Mouse (Mus musculus): ENCODE data around the gene Pdss2. TPM values are rescaled to one million over a fixed set of nuclear protein-coding genes. Genes with fewer than 3 reads are reported as not detected.
A peak's percentile ranks its signal among the peaks of the same experiment; 100 is the strongest.

Pdss2 gene
- polyA plus RNA-seq, 1 experiment = 3.7 TPM

DNA sequence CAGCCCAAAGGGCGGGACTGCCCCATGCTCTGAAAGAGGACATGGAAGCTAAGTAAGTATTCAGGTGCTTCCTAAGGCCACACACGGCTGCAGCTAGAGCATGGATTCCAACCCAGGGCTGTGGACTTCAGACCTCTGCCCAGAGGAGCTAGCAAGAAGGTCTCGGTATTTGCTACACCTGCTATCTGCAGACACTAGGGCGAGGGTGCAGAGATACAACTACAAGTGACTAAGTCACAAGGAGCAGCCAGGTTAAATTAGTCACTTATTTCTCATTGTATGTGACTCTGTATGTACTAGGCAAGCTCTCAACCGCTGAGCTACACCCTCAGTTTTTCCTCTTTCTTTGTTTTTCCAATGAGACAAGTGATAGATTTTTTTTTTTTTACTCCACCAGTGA lies 241.5 kb downstream of the Pdss2 start:
- Histone ChIP-seq H3K4me3 (ENCODE audit: control insufficient read depth, low read depth, low read length) (no peak overlapping the region), H3K36me3 (ENCODE audit: control insufficient read depth, insufficient read depth, low read length) (no peaks in the 10 kb centered on the region), H3K27me3 (ENCODE audit: control insufficient read depth, insufficient read depth, low read length) (no peaks in the 10 kb centered on the region), H3K4me1 (ENCODE audit: control insufficient read depth, insufficient read depth, low read length) (peaks cover 2% of the 10 kb centered on the region), H3K27ac (ENCODE audit: control insufficient read depth, insufficient read depth, low read depth, low read length) (no peak overlapping the region)
- TF ChIP-seq POLR2A (IDR thresholded peaks at IDR 0.05; ENCODE audit: control insufficient read depth, low read depth, low read length) (no peak), CTCF (IDR thresholded peaks at IDR 0.05; ENCODE audit: control insufficient read depth, insufficient read depth, insufficient replicate concordance, low read depth, low read length) (no peak)

DNA sequence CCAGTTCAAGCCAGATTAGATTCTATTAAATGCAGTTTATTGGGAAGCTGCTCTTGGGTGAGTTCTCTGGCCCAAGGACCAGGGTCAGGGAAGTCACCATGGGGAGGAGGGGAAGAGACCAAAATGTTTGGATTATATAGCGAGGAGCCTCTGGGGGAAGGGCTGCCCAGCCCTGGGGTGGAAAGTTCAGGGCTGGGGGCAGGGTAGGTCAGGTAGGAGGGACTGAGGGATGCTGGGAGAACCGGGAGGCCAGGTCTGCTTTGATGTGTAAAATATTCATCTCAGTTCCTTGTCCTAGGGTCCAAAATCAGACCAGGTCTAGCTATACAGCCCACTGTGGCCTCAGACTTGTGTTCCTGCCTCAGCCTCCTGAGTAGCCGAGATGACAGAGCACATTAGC lies 241.9 kb downstream of the Pdss2 start:
- no peak overlapping the region for H3K27ac ChIP-seq (ENCODE audit: control insufficient read depth, insufficient read depth, low read depth, low read length)
- no peaks in the 10 kb centered on the region for H3K36me3 ChIP-seq (ENCODE audit: control insufficient read depth, insufficient read depth, low read length)
- peaks cover 2% of the 10 kb centered on the region for H3K4me1 ChIP-seq (ENCODE audit: control insufficient read depth, insufficient read depth, low read length)
- no peak for TF ChIP-seq POLR2A (IDR thresholded peaks at IDR 0.05; ENCODE audit: control insufficient read depth, low read depth, low read length)
- no peak for TF ChIP-seq CTCF (IDR thresholded peaks at IDR 0.05; ENCODE audit: control insufficient read depth, insufficient read depth, insufficient replicate concordance, low read depth, low read length)
- no peak overlapping the region for H3K4me3 ChIP-seq (ENCODE audit: control insufficient read depth, low read depth, low read length)
- H3K27me3 ChIP-seq (ENCODE audit: control insufficient read depth, insufficient read depth, low read length) = no peaks in the 10 kb centered on the region

DNA sequence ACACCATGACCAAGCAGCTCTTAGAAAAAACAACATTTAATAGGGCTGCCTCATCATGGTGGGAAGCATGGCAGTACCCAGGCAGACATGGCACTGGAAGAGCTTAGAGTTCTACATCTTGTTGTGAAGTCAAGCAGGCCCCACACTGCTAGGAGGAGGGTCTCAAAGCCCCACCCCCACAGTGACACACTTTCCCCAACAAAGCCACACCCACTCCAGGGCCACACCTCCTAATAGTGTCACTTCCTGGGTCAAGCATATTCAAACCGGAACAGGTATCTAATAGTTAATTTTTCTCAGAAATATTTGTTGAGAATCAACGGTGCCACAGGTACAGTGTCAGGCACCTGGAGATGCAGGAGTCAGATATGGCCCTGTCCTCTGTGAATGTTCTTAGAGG lies 244.9 kb downstream of the Pdss2 start:
- H3K4me1 ChIP-seq (ENCODE audit: control insufficient read depth, insufficient read depth, low read length) = peaks cover 2% of the 10 kb centered on the region
- no peaks in the 10 kb centered on the region for H3K36me3 ChIP-seq (ENCODE audit: control insufficient read depth, insufficient read depth, low read length)
- no peaks in the 10 kb centered on the region for H3K27me3 ChIP-seq (ENCODE audit: control insufficient read depth, insufficient read depth, low read length)
- H3K4me3 ChIP-seq (ENCODE audit: control insufficient read depth, low read depth, low read length) = no peak overlapping the region
- no peak overlapping the region for H3K27ac ChIP-seq (ENCODE audit: control insufficient read depth, insufficient read depth, low read depth, low read length)
- TF ChIP-seq CTCF (IDR thresholded peaks at IDR 0.05; ENCODE audit: control insufficient read depth, insufficient read depth, insufficient replicate concordance, low read depth, low read length) = no peak
- no peak for TF ChIP-seq POLR2A (IDR thresholded peaks at IDR 0.05; ENCODE audit: control insufficient read depth, low read depth, low read length)

DNA sequence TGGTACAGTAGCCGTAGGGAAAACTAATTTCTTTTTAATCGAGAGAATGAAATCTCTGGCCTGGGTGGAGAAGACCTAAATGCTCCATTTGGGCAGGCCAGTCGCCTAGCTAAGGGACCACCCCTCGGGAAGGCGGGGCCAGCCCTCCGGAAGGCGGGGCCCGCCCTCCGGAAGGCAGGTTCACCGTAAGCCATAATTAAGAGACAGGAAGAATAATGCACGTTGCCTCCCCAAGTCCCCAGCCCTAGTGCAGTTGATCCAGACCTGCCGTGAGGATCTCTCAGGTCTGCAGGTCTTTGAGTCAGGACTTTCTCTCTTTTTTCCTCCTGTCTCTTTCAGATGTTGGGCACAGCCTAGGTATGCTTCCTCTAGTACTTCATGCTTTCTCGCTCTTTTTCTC lies 246.4 kb downstream of the Pdss2 start:
- no peak for TF ChIP-seq CTCF (IDR thresholded peaks at IDR 0.05; ENCODE audit: control insufficient read depth, insufficient read depth, insufficient replicate concordance, low read depth, low read length)
- no peak for TF ChIP-seq POLR2A (IDR thresholded peaks at IDR 0.05; ENCODE audit: control insufficient read depth, low read depth, low read length)
- peak overlapping the region; percentile 25 for H3K4me3 ChIP-seq (ENCODE audit: control insufficient read depth, low read depth, low read length)
- no peaks in the 10 kb centered on the region for H3K27me3 ChIP-seq (ENCODE audit: control insufficient read depth, insufficient read depth, low read length)
- H3K27ac ChIP-seq (ENCODE audit: control insufficient read depth, insufficient read depth, low read depth, low read length) = no peak overlapping the region
- no peaks in the 10 kb centered on the region for H3K36me3 ChIP-seq (ENCODE audit: control insufficient read depth, insufficient read depth, low read length)
- peaks cover 2% of the 10 kb centered on the region for H3K4me1 ChIP-seq (ENCODE audit: control insufficient read depth, insufficient read depth, low read length)

DNA sequence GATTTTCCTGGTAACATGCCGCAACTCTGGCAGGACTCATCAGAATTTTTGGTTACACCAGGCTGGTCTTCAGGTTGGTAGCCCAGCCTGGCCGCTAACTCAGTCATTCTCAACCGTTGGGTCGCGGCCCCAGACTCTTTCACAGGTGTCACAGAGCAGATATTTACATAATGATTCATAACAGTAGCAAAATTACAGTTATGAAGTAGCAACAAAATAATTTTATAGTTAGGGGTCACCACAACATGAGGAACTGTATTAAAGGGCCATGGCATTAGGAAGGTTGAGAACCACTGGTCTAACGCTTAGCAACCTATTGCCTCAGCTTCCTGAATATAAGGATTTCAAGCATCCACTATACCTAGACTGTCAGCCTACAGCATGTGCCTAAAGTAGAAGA lies 247.0 kb downstream of the Pdss2 start:
- Histone ChIP-seq H3K4me1 (ENCODE audit: control insufficient read depth, insufficient read depth, low read length) (peaks cover 2% of the 10 kb centered on the region), H3K36me3 (ENCODE audit: control insufficient read depth, insufficient read depth, low read length) (no peaks in the 10 kb centered on the region), H3K27me3 (ENCODE audit: control insufficient read depth, insufficient read depth, low read length) (no peaks in the 10 kb centered on the region), H3K4me3 (ENCODE audit: control insufficient read depth, low read depth, low read length) (no peak overlapping the region), H3K27ac (ENCODE audit: control insufficient read depth, insufficient read depth, low read depth, low read length) (no peak overlapping the region)
- TF ChIP-seq CTCF (IDR thresholded peaks at IDR 0.05; ENCODE audit: control insufficient read depth, insufficient read depth, insufficient replicate concordance, low read depth, low read length) (no peak), POLR2A (IDR thresholded peaks at IDR 0.05; ENCODE audit: control insufficient read depth, low read depth, low read length) (no peak)

DNA sequence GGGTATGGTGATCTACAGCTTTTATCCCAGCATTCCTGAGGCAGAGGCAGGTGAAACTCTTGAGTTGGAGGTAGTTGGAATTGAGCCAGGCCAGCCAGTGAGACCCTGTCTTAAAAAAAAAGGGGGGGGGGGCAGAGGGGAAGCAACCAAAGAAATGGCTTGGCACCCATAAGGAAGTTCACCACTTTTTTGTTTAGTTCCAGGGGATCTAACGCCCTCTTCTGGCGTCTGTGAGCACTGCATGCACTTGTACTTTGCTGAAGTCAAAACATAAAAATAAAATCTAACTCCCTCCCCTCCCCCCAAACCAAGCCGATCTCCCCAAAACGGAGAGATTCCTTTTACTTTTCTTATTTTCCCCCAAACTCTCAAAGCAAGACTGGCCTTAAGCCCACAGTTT lies 254.1 kb downstream of the Pdss2 start:
- Histone ChIP-seq H3K36me3 (ENCODE audit: control insufficient read depth, insufficient read depth, low read length) (no peaks in the 10 kb centered on the region), H3K4me3 (ENCODE audit: control insufficient read depth, low read depth, low read length) (no peak overlapping the region), H3K27ac (ENCODE audit: control insufficient read depth, insufficient read depth, low read depth, low read length) (no peak overlapping the region), H3K4me1 (ENCODE audit: control insufficient read depth, insufficient read depth, low read length) (peaks cover 12% of the 10 kb centered on the region), H3K27me3 (ENCODE audit: control insufficient read depth, insufficient read depth, low read length) (no peaks in the 10 kb centered on the region)
- TF ChIP-seq POLR2A (IDR thresholded peaks at IDR 0.05; ENCODE audit: control insufficient read depth, low read depth, low read length) = no peak
- TF ChIP-seq CTCF (IDR thresholded peaks at IDR 0.05; ENCODE audit: control insufficient read depth, insufficient read depth, insufficient replicate concordance, low read depth, low read length) = 0 out of 2 replicates have a peak, but pooled peaks have one; percentile 16

DNA sequence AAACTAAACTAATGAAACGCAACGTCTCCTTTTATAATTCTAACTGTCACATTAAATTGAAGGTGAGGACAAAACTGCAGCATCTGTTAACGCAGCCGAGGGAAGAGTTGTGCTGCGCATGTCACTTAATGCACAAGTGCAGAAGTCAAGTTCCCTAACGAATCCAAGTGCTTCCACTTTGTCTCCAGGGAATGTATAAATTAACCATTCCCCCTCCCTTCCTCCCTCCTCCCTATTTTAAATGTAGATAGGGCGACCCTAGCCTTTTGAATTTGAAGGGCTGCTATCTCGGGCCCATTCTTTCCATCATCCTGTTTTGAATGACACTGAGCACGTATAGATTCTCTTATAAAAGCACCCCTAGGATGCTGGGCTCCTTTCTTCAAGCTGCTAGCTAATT lies 256.2 kb downstream of the Pdss2 start:
- no peak overlapping the region for H3K27ac ChIP-seq (ENCODE audit: control insufficient read depth, insufficient read depth, low read depth, low read length)
- peaks cover 16% of the 10 kb centered on the region for H3K4me1 ChIP-seq (ENCODE audit: control insufficient read depth, insufficient read depth, low read length)
- H3K27me3 ChIP-seq (ENCODE audit: control insufficient read depth, insufficient read depth, low read length) = no peaks in the 10 kb centered on the region
- TF ChIP-seq POLR2A (IDR thresholded peaks at IDR 0.05; ENCODE audit: control insufficient read depth, low read depth, low read length) = no peak
- TF ChIP-seq CTCF (IDR thresholded peaks at IDR 0.05; ENCODE audit: control insufficient read depth, insufficient read depth, insufficient replicate concordance, low read depth, low read length) = no peak
- peak overlapping the region; percentile 92; the same call in 1 of the 2 replicates for H3K4me3 ChIP-seq (ENCODE audit: control insufficient read depth, low read depth, low read length)
- H3K36me3 ChIP-seq (ENCODE audit: control insufficient read depth, insufficient read depth, low read length) = no peaks in the 10 kb centered on the region
